In the genomic region with DNA sequence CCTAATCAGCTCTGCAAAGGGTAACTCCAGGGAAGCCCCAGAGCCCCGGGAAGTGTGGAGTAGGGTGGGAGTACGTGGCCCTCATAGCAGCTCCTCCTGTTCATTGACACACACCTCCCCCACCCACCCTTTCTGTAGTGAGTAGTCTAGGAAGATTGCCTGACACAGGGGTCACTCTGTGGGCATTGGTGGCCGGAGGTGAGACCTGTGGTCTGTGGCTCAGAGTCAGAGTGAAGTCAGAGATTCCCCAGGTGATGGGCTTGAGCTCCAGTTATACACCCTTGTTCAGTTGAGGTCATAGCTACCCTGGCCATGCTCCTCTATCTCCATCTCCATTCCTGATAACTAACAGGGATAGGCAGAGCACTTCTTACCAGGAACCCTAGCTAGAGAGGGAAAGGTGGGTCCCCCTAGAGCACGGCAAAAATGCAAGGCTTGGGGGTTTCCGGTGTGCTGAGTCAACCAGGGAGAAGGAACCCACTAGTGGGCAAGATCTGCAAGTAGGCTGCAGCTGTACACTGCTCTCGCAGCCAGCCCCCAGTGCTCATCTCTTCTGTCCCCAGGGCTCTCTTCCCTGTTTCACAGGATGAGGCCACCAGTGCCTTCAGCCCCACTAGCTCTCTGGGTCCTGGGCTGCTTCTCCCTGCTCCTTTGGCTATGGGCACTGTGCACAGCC, we compare ENCODE assay signal across 16 mouse cellular contexts.
"Had no signal": no experiment of that assay in that cellular context is flagged by ENCODE, and none has a peak within 500 bp of the region (broad histone marks: within the 10 kb centered on the region; RNA-seq: fewer than 3 reads in every experiment).

No protein-coding gene starts in this region.

- H3K27me3 ChIP-seq: kidney, embryonic 15.5 days; limb, embryonic 12.5 days; liver, embryonic 13.5 days; lung, embryonic 15.5 days; midbrain, embryonic 12.5 days; neural tube, embryonic 15.5 days; stomach, embryonic 15.5 days had no signal

- H3K27ac ChIP-seq: kidney, embryonic 15.5 days; limb, embryonic 12.5 days; liver, embryonic 13.5 days; lung, embryonic 15.5 days; macrophage; midbrain, embryonic 12.5 days; neural tube, embryonic 15.5 days; stomach, embryonic 15.5 days had no signal

- DNase-seq: kidney, postnatal 25 days; layer of hippocampus, postnatal 36 days; liver; liver, embryonic 13.5 days; liver, postnatal 0 days; lung, postnatal 14 days; right cerebral cortex, adult 18-20 months; right cerebral cortex, postnatal 25 days had no signal

- H3K4me3 ChIP-seq: kidney, embryonic 15.5 days; limb, embryonic 12.5 days; liver, embryonic 13.5 days; lung, embryonic 15.5 days; midbrain, embryonic 12.5 days; neural tube, embryonic 15.5 days; stomach, embryonic 15.5 days had no signal

- H3K4me2 ChIP-seq: kidney, embryonic 15.5 days; limb, embryonic 12.5 days; liver, embryonic 13.5 days; lung, embryonic 15.5 days; midbrain, embryonic 12.5 days; neural tube, embryonic 15.5 days; stomach, embryonic 15.5 days had no signal

- H3K4me1 ChIP-seq: kidney, embryonic 15.5 days; limb, embryonic 12.5 days; midbrain, embryonic 12.5 days had no signal

- ATAC-seq: liver, postnatal 0 days; midbrain, embryonic 16.5 days had no signal

- H3K9ac ChIP-seq: kidney, embryonic 15.5 days; limb, embryonic 12.5 days; liver, embryonic 13.5 days; liver, postnatal 0 days; lung, embryonic 15.5 days; midbrain, embryonic 12.5 days; neural tube, embryonic 15.5 days; stomach, embryonic 15.5 days had no signal

- H3K9me3 ChIP-seq: kidney, embryonic 15.5 days; limb, embryonic 12.5 days; liver, embryonic 13.5 days; lung, embryonic 15.5 days; midbrain, embryonic 12.5 days; neural tube, embryonic 15.5 days; stomach, embryonic 15.5 days had no signal
